9 mouse cellular contexts compared by ENCODE assay signal in genomic region chr3:68708230-68708629, GRCm38 (mm10). TPM values are rescaled to one million over a fixed set of nuclear protein-coding genes. Genes with fewer than 3 reads are reported as not detected.
DNase-seq lines count a peak whose midpoint lies in the region; ATAC-seq and TF ChIP-seq lines count a peak whose summit lies in the region.
"Had no signal": no experiment of that assay in that cellular context is flagged by ENCODE, and none has a peak within 500 bp of the region (broad histone marks: within the 10 kb centered on the region; RNA-seq: fewer than 3 reads in every experiment).

No protein-coding gene starts in this region.

- no peak for TF ChIP-seq POLR2A in limb, embryonic 14.5 days (IDR thresholded peaks at IDR 0.05; ENCODE audit: borderline replicate concordance, extremely low read depth, insufficient read depth, insufficient read length)

- no peak overlapping the region for H3K9ac ChIP-seq in midbrain, embryonic 11.5 days (ENCODE audit: low read length)
- no peak overlapping the region for H3K9ac ChIP-seq in midbrain, embryonic 15.5 days
- H3K9ac ChIP-seq in limb, embryonic 14.5 days (ENCODE audit: low read depth, low read length, severe bottlenecking), result no peak overlapping the region

- H3K27ac ChIP-seq in midbrain, embryonic 11.5 days (ENCODE audit: low read depth, low read length), result no peak overlapping the region
- no peak overlapping the region for H3K27ac ChIP-seq in midbrain, embryonic 15.5 days
- no peak overlapping the region for H3K27ac ChIP-seq in limb, embryonic 14.5 days (replicated peaks; ENCODE audit: low read depth, low read length)

- no peaks in the 10 kb centered on the region for H3K4me1 ChIP-seq in midbrain, embryonic 11.5 days (ENCODE audit: control insufficient read depth, insufficient read depth, low read length)
- no peaks in the 10 kb centered on the region for H3K4me1 ChIP-seq in midbrain, embryonic 15.5 days
- H3K4me1 ChIP-seq in limb, embryonic 14.5 days (ENCODE audit: control insufficient read depth, insufficient read depth, low read length), result no peaks in the 10 kb centered on the region

- no peaks in the 10 kb centered on the region for H3K9me3 ChIP-seq in midbrain, embryonic 11.5 days (ENCODE audit: control insufficient read depth, low read length)
- H3K9me3 ChIP-seq in midbrain, embryonic 15.5 days, result no peaks in the 10 kb centered on the region
- H3K9me3 ChIP-seq in limb, embryonic 14.5 days (ENCODE audit: control insufficient read depth, low read length), result no peaks in the 10 kb centered on the region

- no peaks in the 10 kb centered on the region for H3K36me3 ChIP-seq in midbrain, embryonic 11.5 days (ENCODE audit: control insufficient read depth, insufficient read depth, low read length)
- no peaks in the 10 kb centered on the region for H3K36me3 ChIP-seq in midbrain, embryonic 15.5 days (replicated peaks)
- H3K36me3 ChIP-seq in limb, embryonic 14.5 days (ENCODE audit: control insufficient read depth, insufficient read depth, low read length), result no peaks in the 10 kb centered on the region
- no peaks in the 10 kb centered on the region for H3K36me3 ChIP-seq in splenic B cell, adult 2 months (ENCODE audit: control insufficient read depth, insufficient read depth, low read length, poor library complexity, severe bottlenecking)

- no peak for DNase-seq in cerebellum, adult 11 months
- peak; percentile 88 for DNase-seq in midbrain, embryonic 11.5 days (ENCODE audit: low spot score, missing footprints)
- DNase-seq in brain, adult 2 months (ENCODE audit: low read depth, low spot score), result peak; percentile 81
- peak; percentile 51 for DNase-seq in gastrocnemius, postnatal 10 days
- peak; percentile 65 for DNase-seq in limb, embryonic 14.5 days (ENCODE audit: low spot score)
- DNase-seq in splenic B cell, adult 2 months (ENCODE audit: low read depth, low spot score), result peak; percentile 49

- H3K4me3 ChIP-seq in midbrain, embryonic 11.5 days (ENCODE audit: low read depth, low read length), result no peak overlapping the region
- H3K4me3 ChIP-seq in midbrain, embryonic 15.5 days, result no peak overlapping the region
- no peak overlapping the region for H3K4me3 ChIP-seq in limb, embryonic 14.5 days (replicated peaks; ENCODE audit: low read length)

- no peaks in the 10 kb centered on the region for H3K27me3 ChIP-seq in midbrain, embryonic 11.5 days (ENCODE audit: control insufficient read depth, insufficient read depth, low read length)
- H3K27me3 ChIP-seq in midbrain, embryonic 15.5 days (replicated peaks), result no peaks in the 10 kb centered on the region
- H3K27me3 ChIP-seq in limb, embryonic 14.5 days (ENCODE audit: control insufficient read depth, insufficient read depth, low read length), result no peaks in the 10 kb centered on the region
- no peaks in the 10 kb centered on the region for H3K27me3 ChIP-seq in splenic B cell, adult 2 months (ENCODE audit: control insufficient read depth, insufficient read depth, low read length, poor library complexity, severe bottlenecking)

- WGBS in midbrain, embryonic 11.5 days, result 50% methylated on average over 7 of the region's 8 CpGs
- WGBS in midbrain, embryonic 15.5 days, result 43% methylated on average over 8 of the region's 8 CpGs
- WGBS in limb, embryonic 14.5 days, result 42% methylated on average over 8 of the region's 8 CpGs

- ATAC-seq in cerebellum, adult (ENCODE audit: insufficient number of reproducible peaks, low FRiP score, low TSS enrichment), result 0 out of 2 replicates have a peak, but pooled peaks have one; percentile 41
- ATAC-seq in midbrain, embryonic 11.5 days (ENCODE audit: low FRiP score), result no peak
- no peak for ATAC-seq in midbrain, embryonic 15.5 days (replicated peaks)
- no peak for ATAC-seq in limb, embryonic 14.5 days (ENCODE audit: low FRiP score, low read depth)

- no peak overlapping the region for H3K4me2 ChIP-seq in midbrain, embryonic 11.5 days
- no peak overlapping the region for H3K4me2 ChIP-seq in midbrain, embryonic 15.5 days
- H3K4me2 ChIP-seq in limb, embryonic 14.5 days (replicated peaks; ENCODE audit: low read depth, low read length, severe bottlenecking), result no peak overlapping the region

RNA-seq across cellular contexts. Expression of gene Il12a, which starts 17.8 kb away (rescaled TPM):
- 0.14 TPM in 1 of 2 replicates, not detected in the other for polyA plus RNA-seq in midbrain, embryonic 11.5 days (2014; fragmentation: Nextera tagmentation; extraction: Ambion mirVana)
- not detected in 2 replicates for polyA plus RNA-seq in midbrain, embryonic 15.5 days (2015; fragmentation: Nextera tagmentation; extraction: Ambion mirVana)
- 1 to 10 TPM; 4.7 to 6.2 TPM for total RNA-seq in gastrocnemius, postnatal 10 days (2021)
- polyA plus RNA-seq in limb, embryonic 14.5 days (2012; rRNA removed), result 0.05 and 0.19 TPM in 2 replicates
- polyA plus RNA-seq in limb, embryonic 14.5 days (2014; fragmentation: Nextera tagmentation; extraction: Ambion mirVana), result not detected in 2 replicates
- polyA plus RNA-seq: gonadal fat pad, adult 2 months had no signal
